Mouse (Mus musculus): Measurements from ENCODE around the gene Frg2f1.
A peak's percentile ranks its signal among the peaks of the same experiment; 100 is the strongest.
"Not testable (repeated sequence)": the region's sequence is repeated elsewhere in the genome, so short reads cannot be mapped to it uniquely, and the experiment has no call there.

Gene Frg2f1

DNA sequence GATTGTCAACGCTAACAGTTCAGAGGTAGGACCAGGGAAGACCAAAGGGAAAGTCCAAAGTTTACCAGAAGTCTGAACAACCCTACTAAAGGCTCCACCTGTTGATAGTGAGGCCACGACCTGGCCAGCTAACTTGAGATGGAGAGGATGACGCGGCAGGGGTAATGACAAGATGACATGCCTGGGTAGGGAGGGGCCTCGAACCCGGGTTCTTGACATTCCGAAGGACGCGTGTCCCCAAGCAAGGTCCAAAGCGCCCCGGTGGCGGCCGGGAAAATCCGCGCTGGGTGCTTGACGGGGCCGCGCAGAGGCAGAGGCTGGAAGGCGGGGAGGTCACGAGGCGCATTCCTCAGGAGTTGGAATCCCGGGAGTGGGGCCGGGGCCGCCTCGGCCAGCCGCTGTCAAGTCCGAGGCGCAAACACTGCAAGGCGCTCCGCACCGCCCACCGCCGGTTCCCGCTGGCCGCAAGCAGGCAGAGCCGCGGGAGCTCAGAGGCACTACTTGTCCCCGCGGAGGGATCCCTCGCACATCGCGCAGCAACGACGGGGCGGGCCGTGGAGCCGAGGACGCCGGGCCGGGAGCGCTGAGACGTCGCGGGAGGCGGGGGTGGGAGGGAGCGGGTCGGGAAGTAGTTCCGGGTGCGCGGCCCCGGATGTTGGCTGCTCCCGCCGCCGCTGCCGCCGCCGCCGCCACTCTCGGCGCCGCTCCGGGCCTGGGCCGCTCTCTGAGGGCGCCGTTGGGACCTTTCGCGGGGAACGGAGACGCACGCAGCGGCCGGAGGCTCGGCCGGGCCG, at the start of gene Frg2f1:
Gene Frg2f1, minus strand, starts transcription at position 499 of the 794 bp plus-strand sequence.
- peak; percentile 93 for DNase-seq

DNA sequence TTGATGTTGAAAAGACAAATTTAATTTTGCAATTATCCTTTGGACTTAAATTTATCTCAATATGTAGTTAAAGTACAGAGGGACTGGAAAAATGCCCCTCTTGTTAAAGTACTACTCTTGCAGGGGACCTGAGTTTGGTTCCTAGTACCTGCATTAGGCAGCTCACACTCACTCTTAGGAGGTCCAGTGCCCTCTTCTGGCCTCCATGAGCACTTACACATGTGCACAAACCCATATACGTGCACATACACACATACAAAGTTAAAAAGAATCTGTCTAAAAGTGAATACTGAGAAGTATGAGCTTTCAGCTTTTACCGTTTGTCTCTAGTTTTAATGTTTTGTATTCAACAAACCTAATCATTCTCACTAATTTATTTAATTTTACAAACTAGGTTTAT, 48.7 kb upstream of the Frg2f1 start:
- DNase-seq: no peak

DNA sequence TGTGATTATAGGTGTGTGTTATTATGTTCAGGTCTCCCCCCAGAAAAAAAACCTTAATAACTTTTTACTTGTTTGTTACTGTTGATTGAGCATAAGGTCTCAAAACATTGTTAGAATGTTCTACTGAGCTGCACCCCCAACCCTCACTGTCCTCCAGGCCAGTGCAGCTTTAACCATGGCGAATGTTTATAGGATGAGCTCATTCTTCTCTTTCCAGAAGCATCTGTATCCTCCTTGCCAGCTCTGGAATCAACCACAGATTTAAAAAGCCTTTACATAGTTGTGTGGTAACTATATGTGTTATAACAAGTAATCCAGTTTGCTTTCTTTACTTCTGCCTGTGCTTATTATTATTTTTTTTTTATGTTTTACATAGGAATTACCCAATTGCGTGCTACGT, 36.1 kb upstream of the Frg2f1 start:
- DNase-seq: no peak

DNA sequence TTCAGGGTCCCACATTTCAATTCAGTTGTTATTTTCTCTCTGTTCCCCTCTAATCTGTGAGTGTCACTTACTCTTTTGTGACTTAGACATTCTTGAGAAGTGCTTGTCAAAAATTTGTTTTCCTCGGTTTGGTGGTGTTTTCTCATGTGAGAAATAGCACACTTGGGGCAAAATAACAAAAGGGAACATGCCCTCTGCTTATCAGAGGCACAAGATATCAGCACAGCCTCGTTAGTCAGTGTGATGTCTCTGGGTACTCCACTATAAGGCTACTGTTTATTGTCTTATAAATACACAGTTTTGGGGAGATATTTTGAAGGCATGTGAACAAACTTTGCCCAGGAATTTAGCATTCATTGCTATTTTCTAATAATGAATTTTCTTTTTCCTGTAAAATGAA, 35.2 kb upstream of the Frg2f1 start:
- DNase-seq: no peak

DNA sequence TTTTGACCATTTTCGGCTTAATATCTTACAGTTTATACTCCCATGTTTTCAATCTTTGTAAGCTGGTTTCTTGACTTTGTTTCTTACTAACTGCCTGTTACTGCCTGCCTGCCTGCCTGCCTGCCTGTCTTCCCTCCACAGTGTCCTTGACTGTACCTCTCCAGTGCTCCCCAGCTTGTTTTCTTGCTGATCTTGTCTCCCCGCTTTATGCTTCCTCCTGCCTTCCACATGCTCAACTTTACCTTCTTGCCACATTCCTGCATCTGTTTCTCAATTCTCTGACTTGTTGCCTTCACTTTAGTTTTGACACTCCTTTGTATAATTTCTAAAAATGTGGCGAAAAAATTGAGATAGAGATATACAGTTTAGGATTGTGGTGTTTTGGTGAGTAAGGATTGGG, 33.4 kb upstream of the Frg2f1 start:
- no peak for DNase-seq

DNA sequence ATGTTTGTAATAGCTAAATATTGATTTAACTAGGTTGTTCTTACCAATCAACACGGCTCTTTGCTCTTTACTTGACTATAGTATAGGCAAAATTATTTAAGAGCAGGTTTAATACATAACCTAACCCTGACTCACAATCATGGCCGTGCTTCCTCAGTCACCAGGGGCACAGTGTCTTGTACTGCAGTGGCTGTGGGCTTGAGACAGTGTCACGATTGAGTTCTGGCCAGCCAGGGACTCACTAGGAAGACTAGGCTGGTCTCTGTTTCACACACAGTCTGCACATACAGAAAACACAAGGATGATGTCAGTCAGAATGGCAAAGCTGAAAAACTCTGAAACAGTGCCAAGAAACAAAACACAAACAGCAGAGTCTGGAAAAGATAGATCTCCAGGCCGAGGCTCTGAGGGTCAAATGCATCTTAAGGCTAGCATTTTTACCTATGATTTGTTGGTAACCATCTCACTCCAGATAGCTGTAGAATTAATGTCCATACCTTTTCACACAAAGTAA, 27.1 kb upstream of the Frg2f1 start:
- no peak for DNase-seq

DNA sequence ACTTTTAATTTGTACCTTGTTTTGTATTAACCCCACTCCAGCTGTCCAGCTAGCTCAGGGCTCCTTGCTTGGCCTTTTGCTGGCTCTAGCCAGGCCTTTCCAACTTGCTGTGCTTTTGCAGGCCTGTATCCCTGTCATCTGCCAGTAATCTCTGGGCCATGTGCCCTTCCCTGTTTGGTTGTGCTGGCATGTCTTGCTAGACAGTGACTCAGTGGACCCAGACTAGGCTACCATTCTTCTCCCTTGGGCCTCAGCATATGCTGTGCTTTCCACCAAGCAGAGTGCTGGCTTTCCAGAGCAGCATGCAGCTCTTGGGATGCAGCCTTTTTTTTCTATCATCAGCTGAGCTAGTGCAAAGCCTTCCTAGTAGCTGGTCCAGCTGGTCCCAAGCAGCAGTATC, 23.8 kb upstream of the Frg2f1 start:
- no peak for DNase-seq

DNA sequence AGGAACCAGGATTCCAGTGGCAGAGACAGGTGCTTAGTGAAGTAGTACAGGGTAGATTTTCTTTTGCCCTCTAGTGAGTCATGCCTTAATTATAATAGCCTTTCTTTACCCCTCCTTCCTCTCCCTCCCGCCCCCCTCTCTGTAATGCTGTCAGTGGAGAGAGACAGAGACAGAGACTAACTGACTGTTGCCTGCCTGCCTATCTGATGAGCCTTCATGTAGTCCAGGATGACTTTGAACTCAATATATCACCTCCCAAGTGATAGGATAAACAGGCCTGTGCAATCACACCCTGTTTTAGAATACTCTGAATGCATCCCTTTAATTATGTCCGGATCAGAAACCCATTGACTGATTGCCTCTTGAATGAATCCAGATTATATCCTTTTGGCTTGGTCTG, 16.1 kb upstream of the Frg2f1 start:
- no peak for DNase-seq

DNA sequence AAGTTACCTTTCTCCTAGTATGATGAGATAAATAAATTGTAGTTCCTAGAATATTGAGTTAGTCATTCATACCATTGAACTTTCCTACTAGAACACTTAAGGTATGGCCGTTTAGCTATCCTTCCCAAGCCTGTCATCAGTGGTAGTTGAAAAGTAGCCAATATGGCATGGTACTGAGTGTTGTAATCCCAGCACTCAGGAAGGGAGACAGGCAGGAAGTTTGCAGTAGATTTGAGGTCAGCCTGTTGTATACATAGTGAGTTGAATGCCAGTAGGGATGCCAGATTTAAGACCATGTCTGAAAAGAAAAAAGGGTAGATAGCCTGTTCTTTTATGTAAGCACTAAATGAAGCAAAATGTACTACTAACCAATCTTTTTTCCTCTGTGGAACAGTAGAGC, 11.5 kb upstream of the Frg2f1 start:
- no peak for DNase-seq

DNA sequence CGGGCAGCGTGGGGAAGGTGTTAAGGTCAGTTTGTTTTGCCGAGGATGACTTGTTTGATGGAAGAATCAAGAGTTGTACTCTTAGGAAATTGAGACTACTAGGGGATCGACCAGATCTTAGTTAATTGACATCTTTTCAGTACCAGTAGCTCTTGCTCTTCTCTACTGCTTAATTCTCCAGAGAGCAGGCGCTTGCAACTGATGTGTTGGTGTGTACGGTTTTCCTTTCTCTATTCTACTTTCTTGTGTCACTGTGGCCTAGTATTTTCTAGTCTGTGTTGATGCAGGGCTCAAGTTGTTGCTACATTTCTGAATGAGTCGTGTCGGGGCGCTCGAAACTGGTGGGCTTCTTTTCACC, 1.2 kb upstream of the Frg2f1 start:
- no peak for DNase-seq

DNA sequence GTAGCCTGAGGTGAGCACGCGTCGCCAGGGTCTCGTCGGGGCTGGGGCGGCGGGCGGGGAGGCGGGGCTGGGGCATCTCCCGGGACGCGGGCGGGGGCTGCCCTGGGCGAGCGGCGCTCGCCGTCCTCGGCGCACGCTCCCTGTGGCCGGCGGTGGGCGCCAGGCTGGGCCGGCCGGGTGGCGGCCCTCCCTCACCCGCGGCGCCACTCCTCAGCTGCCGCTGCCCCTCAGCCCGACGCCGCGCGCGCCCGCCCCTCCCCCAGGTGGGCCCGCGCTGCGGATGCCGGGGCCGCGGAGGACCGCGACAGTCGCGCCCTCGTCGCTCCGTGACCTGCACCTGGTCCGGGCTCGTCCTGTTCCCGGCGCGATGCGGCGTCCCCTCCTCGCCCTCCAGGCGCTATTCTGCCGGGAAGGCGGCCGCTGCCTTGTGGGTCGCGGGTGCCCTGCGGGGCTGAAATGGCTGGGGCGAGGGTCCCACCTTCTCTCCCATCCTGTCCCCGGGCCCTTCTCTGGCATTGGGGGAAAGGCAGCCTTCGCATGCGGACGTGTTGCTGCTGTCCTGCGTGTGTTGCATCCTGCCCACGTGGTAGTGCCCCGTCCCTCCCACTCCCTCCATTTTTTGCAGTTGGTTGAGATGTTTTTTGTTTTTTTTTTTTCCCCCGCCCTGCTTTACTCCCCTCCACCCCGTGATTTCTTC, 655 bp upstream of the Frg2f1 start:
- DNase-seq: peak; percentile 68

DNA sequence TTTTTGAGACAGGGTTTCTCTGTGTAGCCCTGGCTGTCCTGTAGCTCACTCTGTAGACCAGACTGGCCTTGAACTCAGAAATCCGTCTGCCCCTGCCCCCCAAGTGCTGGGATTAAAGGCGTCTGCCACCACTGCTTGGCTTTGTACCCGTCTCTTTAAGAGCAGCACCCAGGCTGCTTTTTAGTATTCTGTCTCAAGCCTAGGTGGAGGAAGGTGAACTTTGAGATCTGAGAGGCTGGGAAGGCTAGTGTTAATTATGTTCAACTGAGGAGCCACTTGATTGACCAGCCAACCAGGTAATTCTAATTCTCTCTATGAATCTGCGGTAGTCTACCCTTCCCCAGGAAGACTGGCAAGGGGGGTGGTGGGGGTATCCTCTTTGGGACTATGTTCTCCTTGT, 1.9 kb downstream of the Frg2f1 start:
- DNase-seq: no peak

DNA sequence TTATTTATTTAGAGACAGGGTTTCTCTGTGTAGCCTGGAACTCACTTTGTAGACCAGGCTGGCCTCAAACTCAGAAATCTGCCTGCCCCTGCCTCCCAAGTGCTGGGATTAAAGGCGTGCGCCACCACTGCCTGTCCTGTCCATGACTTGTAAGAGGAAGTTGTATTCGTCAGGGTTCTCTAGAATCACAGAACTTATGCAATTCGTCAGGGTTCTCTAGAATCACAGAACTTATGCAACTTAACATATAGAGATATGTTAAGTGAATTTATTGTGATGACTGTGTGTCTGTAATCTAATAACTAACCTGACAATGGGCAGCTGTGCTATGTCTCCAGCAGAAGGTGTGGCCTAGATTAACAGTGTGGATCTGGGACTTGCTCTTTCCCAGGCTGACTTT, 2.7 kb downstream of the Frg2f1 start, which contains the start of gene Foxj3:
Gene Foxj3, plus strand, starts transcription at position 390 of the 400 bp plus-strand sequence.
- DNase-seq: not testable (repeated sequence)

DNA sequence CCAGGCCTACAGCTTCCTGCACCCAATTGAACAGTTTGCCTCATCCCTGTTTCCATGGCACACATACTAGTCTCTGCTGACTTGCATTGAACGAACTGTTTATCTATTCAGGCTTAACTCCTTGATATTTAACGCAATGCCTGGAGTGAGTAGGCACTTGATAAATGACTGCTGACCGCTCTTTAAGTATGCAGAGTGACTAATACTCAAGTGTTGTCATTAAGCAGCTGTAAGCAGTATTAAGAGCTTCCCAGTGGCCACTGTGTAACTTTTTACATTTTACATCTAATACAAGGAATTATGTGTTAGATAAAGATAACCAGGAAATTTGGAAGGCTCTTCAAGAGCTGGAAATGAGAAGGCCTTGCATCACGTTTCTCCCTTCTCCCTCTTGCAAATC, 4.2 kb downstream of the Frg2f1 start:
- no peak for DNase-seq

DNA sequence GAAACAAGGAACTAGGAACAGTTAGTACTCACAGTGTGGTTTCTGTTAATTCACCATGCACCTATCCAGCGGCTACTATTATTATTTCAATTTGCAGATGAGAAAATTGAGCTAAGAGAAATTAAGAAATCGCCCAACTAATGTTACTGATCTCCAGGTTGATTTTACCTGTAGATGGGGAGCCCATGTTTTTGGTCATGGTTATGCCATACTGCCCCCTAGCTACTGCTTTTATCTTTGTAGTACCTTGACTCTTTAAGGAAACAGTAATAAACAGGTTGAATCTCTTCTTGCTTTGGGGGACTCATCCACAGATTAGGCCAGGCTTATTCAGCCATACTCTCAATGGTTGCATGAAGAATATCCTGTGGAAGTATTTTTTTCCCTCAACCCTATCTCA, 7.5 kb downstream of the Frg2f1 start:
- peak; percentile 5 for DNase-seq

DNA sequence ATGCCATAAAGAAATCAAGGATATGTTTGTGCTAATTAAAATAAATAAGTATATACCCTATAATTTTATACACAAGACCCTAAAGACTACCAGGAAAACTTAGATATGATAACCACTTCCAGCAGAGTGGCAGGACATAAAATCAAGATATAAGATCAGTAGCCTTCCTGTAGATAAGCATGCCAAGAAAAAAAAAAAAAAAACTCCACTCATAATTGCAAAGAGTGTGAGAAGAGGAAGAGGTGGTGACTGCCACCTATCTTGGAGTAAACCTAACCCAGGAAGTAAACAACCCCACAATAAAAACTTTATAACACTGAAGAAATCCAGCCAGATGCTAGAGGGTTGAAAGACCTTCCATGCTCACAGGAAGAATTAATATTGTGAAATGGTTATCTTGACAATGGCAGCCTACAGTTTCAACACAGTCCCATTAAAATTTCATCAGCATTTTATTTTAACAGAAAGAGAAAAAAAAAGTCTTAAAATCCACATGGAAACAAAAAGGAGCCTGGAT, 12.9 kb downstream of the Frg2f1 start:
- no peak for DNase-seq

DNA sequence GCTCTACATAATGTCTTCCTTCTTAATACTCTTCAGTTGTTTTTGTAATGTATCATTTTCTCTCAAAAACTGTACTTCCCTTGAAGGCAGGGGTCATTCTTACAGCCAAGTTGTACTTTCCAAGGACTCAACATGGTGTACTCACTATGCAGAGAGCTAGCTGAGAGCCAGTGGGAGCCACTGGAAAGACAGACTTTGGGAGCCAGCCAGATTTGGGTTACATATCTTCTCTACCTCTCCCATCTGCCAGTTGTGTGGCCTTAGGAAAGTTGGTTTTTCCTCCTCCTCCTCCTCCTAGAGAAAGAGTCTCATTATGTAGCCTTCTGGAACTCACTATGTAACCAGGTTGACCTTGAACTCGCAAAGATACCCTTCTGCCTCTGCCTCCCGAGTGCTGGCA, 14.9 kb downstream of the Frg2f1 start:
- DNase-seq: no peak

DNA sequence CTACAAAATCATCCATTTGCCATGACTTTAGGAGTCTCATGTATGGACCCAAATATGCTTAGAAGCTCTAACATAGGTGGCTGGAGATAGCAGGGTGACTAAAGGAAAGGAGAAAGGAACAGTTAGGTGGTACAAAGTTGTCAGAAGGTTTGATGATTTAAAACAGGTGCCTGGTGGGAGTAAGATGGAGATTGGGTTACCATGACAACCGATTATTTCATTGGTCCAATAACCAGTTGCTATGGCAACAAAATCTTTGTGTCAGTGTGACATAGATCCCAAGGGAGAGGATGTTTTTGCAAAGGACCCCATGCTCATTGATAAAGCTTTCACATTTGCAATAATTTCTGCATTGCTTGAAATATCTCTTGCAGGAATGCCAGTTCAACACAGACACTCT, 15.3 kb downstream of the Frg2f1 start:
- DNase-seq: no peak

DNA sequence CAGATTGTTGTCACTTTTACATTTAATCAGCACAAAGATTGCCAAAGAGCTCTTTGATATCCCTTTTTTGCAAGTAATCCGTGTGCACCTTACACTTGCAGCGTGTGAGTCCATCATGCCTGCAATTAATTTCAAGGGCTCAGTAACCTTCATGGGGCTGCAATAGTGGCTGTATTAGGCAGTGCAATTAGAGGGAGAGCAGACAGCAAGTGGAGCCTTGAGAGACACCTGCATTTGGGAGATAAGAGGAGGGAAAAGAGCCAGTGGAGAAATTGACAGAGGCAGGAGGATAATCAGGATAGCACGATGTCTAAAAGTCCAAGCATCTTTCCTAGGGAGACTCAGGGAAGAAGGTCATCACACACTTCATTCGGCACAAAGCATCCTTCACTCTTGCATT, 15.8 kb downstream of the Frg2f1 start:
- no peak for DNase-seq

DNA sequence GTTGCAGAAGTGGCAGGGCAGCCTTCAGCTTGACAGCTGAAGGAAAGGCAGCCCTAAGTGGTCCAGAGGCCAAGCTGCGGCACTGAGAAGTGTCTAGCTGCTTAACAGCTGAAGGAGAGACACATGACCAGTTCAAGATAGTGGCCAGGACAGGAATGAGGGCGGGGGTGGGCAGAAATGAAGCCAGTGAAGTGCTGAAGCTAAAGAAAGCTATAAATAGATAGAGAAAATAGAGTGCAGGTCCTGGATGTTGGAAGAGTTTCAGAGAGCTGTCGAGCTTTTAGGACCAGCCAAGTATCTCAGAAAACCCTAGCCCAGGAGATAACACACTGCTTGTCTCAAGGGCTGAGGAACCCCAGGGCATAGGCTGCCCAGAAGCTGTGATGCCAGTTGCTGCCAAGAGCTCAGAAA, 26.6 kb downstream of the Frg2f1 start:
- DNase-seq: no peak

DNA sequence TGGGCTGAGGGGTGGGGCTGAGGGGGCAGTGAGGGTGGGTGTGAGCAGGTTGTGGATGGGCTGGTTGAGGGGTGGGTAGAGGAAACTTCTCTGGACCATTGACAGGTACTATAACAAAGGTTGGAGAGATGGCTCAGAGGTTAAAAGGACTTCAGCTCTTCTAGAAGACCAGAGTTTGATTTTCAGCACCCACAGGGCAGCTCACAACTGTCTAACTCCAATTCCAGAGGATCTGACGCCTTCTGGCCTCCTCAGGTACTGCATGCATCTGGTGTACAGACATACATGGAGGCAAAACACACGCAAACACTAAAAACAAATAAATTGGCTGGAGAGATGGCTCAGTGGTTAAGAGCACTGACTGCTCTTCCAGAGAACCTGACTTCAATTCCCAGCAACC, 27.7 kb downstream of the Frg2f1 start:
- DNase-seq: no peak

DNA sequence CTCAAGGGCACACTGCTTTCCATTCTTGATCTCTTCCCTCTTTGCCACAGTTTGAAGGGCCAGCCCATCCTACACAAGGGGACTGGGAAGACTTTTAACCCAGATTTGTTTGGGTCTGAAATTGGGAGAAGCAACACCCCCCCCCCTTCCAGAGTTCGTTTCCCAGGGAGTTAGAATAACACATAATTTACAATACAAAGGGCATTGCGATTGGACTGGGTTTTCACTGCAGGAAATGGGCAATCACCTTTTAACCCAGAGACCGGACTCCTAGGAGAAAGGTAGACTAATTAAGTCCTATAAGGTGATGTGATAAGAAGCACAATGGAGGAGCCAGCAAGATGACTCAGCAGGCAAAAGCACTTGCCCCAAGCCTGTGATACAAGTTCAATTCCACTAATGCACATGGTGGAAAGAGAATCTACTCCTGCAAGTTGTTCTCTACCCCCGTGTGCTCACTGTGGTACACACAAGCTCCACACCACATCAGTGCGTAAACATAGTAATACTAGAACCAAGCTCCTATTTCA, 40.9 kb downstream of the Frg2f1 start:
- no peak for DNase-seq

DNA sequence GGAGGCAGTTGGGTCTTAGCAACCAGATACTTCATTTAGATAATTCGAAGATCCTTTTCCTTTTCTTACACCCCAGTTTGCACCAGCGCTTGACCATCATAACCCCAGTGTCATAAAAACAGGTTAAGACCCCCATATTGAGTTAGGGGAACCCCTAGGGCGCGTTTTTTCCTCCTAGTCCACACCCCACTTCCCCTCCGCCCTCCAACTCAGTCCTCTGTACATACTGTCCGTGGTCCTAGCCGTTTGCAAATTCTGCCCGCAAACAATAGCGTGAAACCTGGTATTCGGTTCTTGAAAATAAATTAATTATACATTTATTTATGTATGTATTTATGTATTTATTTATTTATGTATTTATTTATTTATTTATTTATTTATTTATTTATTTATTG, 46.4 kb downstream of the Frg2f1 start:
- DNase-seq: no peak

All from thymus, postnatal 25 days (tissue).